Mouse (Mus musculus) embryonic facial prominence, embryonic 14.5 days (tissue): ENCODE data around the gene Fxn. TPM values are rescaled to one million over a fixed set of nuclear protein-coding genes. Genes with fewer than 3 reads are reported as not detected.
A peak's percentile ranks its signal among the peaks of the same experiment; 100 is the strongest.

ENCODE experiments used
- ATAC-seq: fragments of 200-750 bp; cut with Nextera tagmentation; 2 replicates; pipeline ENCODE4 v1.8.0; 2017; ENCODE audit warnings: low read depth, moderate number of reproducible peaks, moderate TSS enrichment
- DNase-seq: peaks from one replicate; pipeline ENCODE4 v3.0.0-alpha.2; 2015; ENCODE audit warnings: low spot score
- H3K27ac ChIP-seq: fragments of 300-500 bp; sonication (generic); replicated peaks from 2 replicates; pipeline ENCODE4 v1.5.1; 2014; ENCODE audit warnings: low read depth, mild to moderate bottlenecking, low read length, moderate library complexity
- H3K27me3 ChIP-seq: fragments of 300-500 bp; sonication (generic); replicated peaks from 2 replicates; pipeline ENCODE4 v1.6.1; 2014; ENCODE audit warnings: low read length; ENCODE audit not compliant: control insufficient read depth, insufficient read depth
- H3K36me3 ChIP-seq: fragments of 300-500 bp; sonication (generic); 2 replicates; pipeline ENCODE4 v1.6.1; 2014; ENCODE audit warnings: low read length, mixed read lengths; ENCODE audit not compliant: control insufficient read depth, insufficient read depth
- H3K4me1 ChIP-seq: fragments of 300-500 bp; sonication (generic); 2 replicates; pipeline ENCODE4 v1.6.1; 2014; ENCODE audit warnings: antibody characterized with exemption, low read length; ENCODE audit not compliant: control insufficient read depth, insufficient read depth
- H3K4me2 ChIP-seq: fragments of 300-500 bp; sonication (generic); 2 replicates; pipeline ENCODE4 v1.6.1; 2014; ENCODE audit warnings: low read depth, mild to moderate bottlenecking, low read length, moderate library complexity, mixed read lengths
- H3K4me3 ChIP-seq: fragments of 300-500 bp; sonication (generic); 2 replicates; pipeline ENCODE4 v1.5.1; 2014; ENCODE audit warnings: low read depth, mild to moderate bottlenecking, low read length
- H3K9ac ChIP-seq: fragments of 300-500 bp; sonication (generic); 2 replicates; pipeline ENCODE4 v1.6.1; 2014; ENCODE audit warnings: low read depth, mild to moderate bottlenecking, low read length, moderate library complexity, mixed read lengths
- H3K9me3 ChIP-seq: fragments of 300-500 bp; sonication (generic); 2 replicates; pipeline ENCODE4 v1.6.1; 2016; ENCODE audit warnings: low read length; ENCODE audit not compliant: control insufficient read depth
- WGBS: fragments of 180-500 bp; shearing (Covaris S2); extraction: QIAGEN DNeasy Blood & Tissue Kit; methylation state at CpG from one replicate; pipeline ENCODE4 v1.1.7; 2014; 5-methylcytosine and 5-hydroxymethylcytosine counted together
- polyA plus RNA-seq: library from polyadenylated mRNA; unstranded; fragments of >200 nt; fragmentation: Nextera tagmentation; extraction: Ambion mirVana; gene quantifications from 2 replicates; pipeline ENCODE4 v1.2.1, GENCODE M21; 2014

Gene Fxn
- polyA plus RNA-seq, 1 experiment from 2014 or later = 39.4 TPM

- H3K4me3 ChIP-seq = peak overlapping the region; percentile 70
- no peaks in the 10 kb centered on the region for H3K9me3 ChIP-seq
- DNase-seq (peak; percentile 91), ATAC-seq (peak; percentile 66)
- WGBS = under 1% methylated on average over 30 of the region's 78 CpGs
- no peaks in the 10 kb centered on the region for H3K4me1 ChIP-seq
- H3K36me3 ChIP-seq = peaks cover 5% of the 10 kb centered on the region; the same call in 1 of the 2 replicates
- peak overlapping the region; percentile 90 for H3K27ac ChIP-seq
- H3K9ac ChIP-seq = peak overlapping the region; percentile 84
- no peaks in the 10 kb centered on the region for H3K27me3 ChIP-seq
- H3K4me2 ChIP-seq = peak overlapping the region; percentile 86
Measured at GRCm38 (mm10) chr19:24279706-24280600, 452 bp downstream of the Fxn start.

- Histone ChIP-seq H3K36me3 (peaks cover 6% of the 10 kb centered on the region; the same call in 1 of the 2 replicates), H3K4me3 (no peak overlapping the region; the same call in 1 of the 2 replicates), H3K27me3 (no peaks in the 10 kb centered on the region), H3K9me3 (no peaks in the 10 kb centered on the region), H3K9ac (0 out of 2 replicates have a peak overlapping the region, but pooled peaks have one; percentile 14), H3K4me2 (peak overlapping the region; percentile 86), H3K4me1 (no peaks in the 10 kb centered on the region), H3K27ac (no peak overlapping the region)
- 86% methylated on average over 15 of the region's 15 CpGs for WGBS
- ATAC-seq (no peak), DNase-seq (no peak)
Measured at GRCm38 (mm10) chr19:24278859-24279258, 1.5 kb downstream of the Fxn start.

- no peak for ATAC-seq
- Histone ChIP-seq H3K9me3 (no peaks in the 10 kb centered on the region), H3K36me3 (peaks cover 6% of the 10 kb centered on the region; the same call in 1 of the 2 replicates), H3K27me3 (no peaks in the 10 kb centered on the region), H3K27ac (no peak overlapping the region), H3K4me1 (no peaks in the 10 kb centered on the region), H3K9ac (no peak overlapping the region), H3K4me2 (no peak overlapping the region), H3K4me3 (no peak overlapping the region)
- no peak for DNase-seq
- 86% methylated on average over 3 of the region's 3 CpGs for WGBS
Measured at GRCm38 (mm10) chr19:24274281-24274680, 6.1 kb downstream of the Fxn start.

GRCm38 (mm10) chr19:24271746-24272426 lies 8.5 kb downstream of the Fxn start:
- peak overlapping the region; percentile 12; the same call in 1 of the 2 replicates for H3K4me3 ChIP-seq
- DNase-seq = peak; percentile 91
- peak overlapping the region; percentile 41 for H3K4me2 ChIP-seq
- H3K36me3 ChIP-seq = peaks cover 6% of the 10 kb centered on the region
- no peaks in the 10 kb centered on the region for H3K4me1 ChIP-seq
- no peaks in the 10 kb centered on the region for H3K27me3 ChIP-seq
- peak; percentile 86 for ATAC-seq
- H3K9ac ChIP-seq = no peak overlapping the region
- no peak overlapping the region for H3K27ac ChIP-seq
- H3K9me3 ChIP-seq = no peaks in the 10 kb centered on the region
- WGBS = 42% methylated on average over 16 of the region's 16 CpGs

GRCm38 (mm10) chr19:24271326-24271725 lies 9.1 kb downstream of the Fxn start:
- peaks cover 6% of the 10 kb centered on the region for H3K36me3 ChIP-seq
- no peaks in the 10 kb centered on the region for H3K4me1 ChIP-seq
- H3K9ac ChIP-seq = no peak overlapping the region
- DNase-seq (no peak), ATAC-seq (peak; percentile 70; the same call in 1 of the 2 replicates)
- H3K4me2 ChIP-seq = peak overlapping the region; percentile 41
- no peaks in the 10 kb centered on the region for H3K27me3 ChIP-seq
- H3K27ac ChIP-seq = no peak overlapping the region
- peak overlapping the region; percentile 12; the same call in 1 of the 2 replicates for H3K4me3 ChIP-seq
- no peaks in the 10 kb centered on the region for H3K9me3 ChIP-seq
- WGBS = 48% methylated on average over 7 of the region's 7 CpGs

- Histone ChIP-seq H3K27me3 (no peaks in the 10 kb centered on the region), H3K27ac (no peak overlapping the region), H3K9ac (no peak overlapping the region), H3K4me3 (no peak overlapping the region), H3K9me3 (no peaks in the 10 kb centered on the region), H3K4me1 (no peaks in the 10 kb centered on the region), H3K36me3 (peaks cover 21% of the 10 kb centered on the region), H3K4me2 (no peak overlapping the region)
- ATAC-seq = no peak
- WGBS = 59% methylated on average over 4 of the region's 4 CpGs
- no peak for DNase-seq
Measured at GRCm38 (mm10) chr19:24268531-24268930, 11.9 kb downstream of the Fxn start.

- Histone ChIP-seq H3K4me2 (no peak overlapping the region), H3K9ac (no peak overlapping the region), H3K36me3 (peaks cover 25% of the 10 kb centered on the region), H3K4me1 (no peaks in the 10 kb centered on the region), H3K27ac (no peak overlapping the region), H3K9me3 (no peaks in the 10 kb centered on the region), H3K4me3 (no peak overlapping the region), H3K27me3 (no peaks in the 10 kb centered on the region)
- ATAC-seq = no peak
- DNase-seq = no peak
- WGBS = 86% methylated on average over 7 of the region's 7 CpGs
Measured at GRCm38 (mm10) chr19:24266046-24266830, 14.2 kb downstream of the Fxn start.

GRCm38 (mm10) chr19:24264991-24265390 lies 15.4 kb downstream of the Fxn start:
- H3K4me1 ChIP-seq = no peaks in the 10 kb centered on the region
- 48% methylated on average over 7 of the region's 7 CpGs for WGBS
- no peaks in the 10 kb centered on the region for H3K9me3 ChIP-seq
- H3K9ac ChIP-seq = no peak overlapping the region
- H3K4me3 ChIP-seq = no peak overlapping the region
- H3K36me3 ChIP-seq = peaks cover 25% of the 10 kb centered on the region
- H3K27me3 ChIP-seq = no peaks in the 10 kb centered on the region
- peak; percentile 84 for DNase-seq
- no peak overlapping the region for H3K27ac ChIP-seq
- no peak overlapping the region for H3K4me2 ChIP-seq
- ATAC-seq = peak; percentile 80
